Mouse (Mus musculus) cerebellum, adult 2 months (tissue): Measurements from ENCODE around the gene R3hdm2.

Source experiments
- CTCF ChIP-seq: fragments of 200-500 bp; IDR thresholded peaks from 2 replicates; pipeline ENCODE4 v1.5.1; 2011; ENCODE audit warnings: low read depth, mild to moderate bottlenecking, control low read depth, low read length, moderate library complexity, borderline replicate concordance; ENCODE audit not compliant: insufficient read depth
- POLR2A ChIP-seq: fragments of 200-500 bp; IDR thresholded peaks from 2 replicates; pipeline ENCODE4 v1.6.1; 2011; ENCODE audit warnings: low read length, control low read depth, borderline replicate concordance; ENCODE audit not compliant: insufficient read depth

DNA sequence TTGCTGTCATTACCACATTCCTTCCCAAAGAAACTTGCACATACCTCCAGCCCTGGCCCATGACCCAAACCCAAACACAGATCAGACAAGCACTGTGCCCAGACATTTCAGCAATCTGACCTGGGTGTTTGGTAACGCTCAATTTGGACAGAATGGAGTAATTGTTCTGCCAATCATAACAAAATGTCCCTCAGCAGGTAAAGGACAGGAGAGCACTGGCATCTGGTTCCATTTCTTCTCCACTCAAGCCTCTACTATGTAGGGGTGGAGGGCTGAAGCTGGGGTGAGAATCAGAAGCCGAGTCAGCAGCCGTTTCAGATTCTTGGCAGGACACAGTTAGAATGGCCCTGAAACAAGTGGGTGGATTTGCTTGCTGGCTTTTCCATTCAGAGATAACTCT is 112.0 kb downstream of the R3hdm2 start:
- TF ChIP-seq CTCF (no peak), POLR2A (no peak)
